Mouse (Mus musculus) lung, adult 2 months (tissue): ENCODE data around the gene Slc2a3. TPM values are rescaled to one million over a fixed set of nuclear protein-coding genes. Genes with fewer than 3 reads are reported as not detected.

Experiments
- DNase-seq: peaks from one replicate; pipeline ENCODE4 v3.0.0; 2022
- H3K4me1 ChIP-seq: fragments of 200-500 bp; 2 replicates; pipeline ENCODE4 v1.6.1; 2011; ENCODE audit warnings: low read length; ENCODE audit not compliant: control insufficient read depth, insufficient read depth
- H3K4me3 ChIP-seq: fragments of 200-500 bp; replicated peaks from 2 replicates; pipeline ENCODE3; 2011; ENCODE audit warnings: low read depth, mild to moderate bottlenecking, control low read depth, low read length; ENCODE audit errors: extremely low read depth
- CTCF ChIP-seq: fragments of 200-500 bp; IDR thresholded peaks from 2 replicates; pipeline ENCODE4 v1.5.1; 2011; ENCODE audit warnings: mild to moderate bottlenecking, low read length, control low read depth; ENCODE audit not compliant: insufficient read depth
- POLR2A ChIP-seq: fragments of 200-500 bp; IDR thresholded peaks from 2 replicates; pipeline ENCODE4 v1.6.1; 2011; ENCODE audit warnings: low read depth, mild to moderate bottlenecking, control low read depth, low read length, borderline replicate concordance; ENCODE audit errors: extremely low read depth
- WGBS: fragments of 180-500 bp; shearing (Covaris S2); methylation state at CpG from one replicate; pipeline ENCODE4 v1.1.7; 2018; 5-methylcytosine and 5-hydroxymethylcytosine counted together
- polyA plus RNA-seq: library from polyadenylated mRNA; depleted of rRNA; stranded (reverse); fragments of >200 nt; gene quantifications from 2 replicates; pipeline ENCODE4 v1.2.3, GENCODE M21; 2012

Gene Slc2a3
- polyA plus RNA-seq, 1 experiment = 7.4 TPM

- peak; percentile 71 for TF ChIP-seq POLR2A
- TF ChIP-seq CTCF = no peak
- peak; percentile 96 for DNase-seq
- WGBS = under 1% methylated on average over 30 of the region's 30 CpGs
- Histone ChIP-seq H3K4me1 (peaks cover 3% of the 10 kb centered on the region; the same call in 1 of the 2 replicates), H3K4me3 (peak overlapping the region; percentile 76)
Observed at GRCm38 (mm10) chr6:122810615-122811279, 9.3 kb upstream of the Slc2a3 start.

GRCm38 (mm10) chr6:122810022-122810614 lies 8.7 kb upstream of the Slc2a3 start:
- WGBS = under 1% methylated on average over 11 of the region's 11 CpGs
- TF ChIP-seq POLR2A = no peak
- TF ChIP-seq CTCF = no peak
- H3K4me1 ChIP-seq = peaks cover 3% of the 10 kb centered on the region; the same call in 1 of the 2 replicates
- H3K4me3 ChIP-seq = peak overlapping the region; percentile 76
- no peak for DNase-seq

- WGBS = 10% methylated on average over 5 of the region's 5 CpGs
- no peak overlapping the region for H3K4me3 ChIP-seq
- DNase-seq = peak; percentile 84
- TF ChIP-seq CTCF (peak; percentile 55), POLR2A (no peak)
- H3K4me1 ChIP-seq = peaks cover 5% of the 10 kb centered on the region; the same call in 1 of the 2 replicates
Observed at GRCm38 (mm10) chr6:122804418-122804817, 3.0 kb upstream of the Slc2a3 start.

GRCm38 (mm10) chr6:122801801-122802514 lies 518 bp upstream of the Slc2a3 start:
- 3% methylated on average over 34 of the region's 34 CpGs for WGBS
- Histone ChIP-seq H3K4me3 (peak overlapping the region; percentile 64), H3K4me1 (peaks cover 5% of the 10 kb centered on the region; the same call in 1 of the 2 replicates)
- peak; percentile 39 for DNase-seq
- TF ChIP-seq CTCF (no peak), POLR2A (no peak)

- H3K4me3 ChIP-seq = peak overlapping the region; percentile 64
- peaks cover 5% of the 10 kb centered on the region; the same call in 1 of the 2 replicates for H3K4me1 ChIP-seq
- no peak for DNase-seq
- TF ChIP-seq POLR2A (no peak), CTCF (no peak)
- whole genome bisulfite sequencing = 38% methylated on average over 10 of the region's 10 CpGs
Observed at GRCm38 (mm10) chr6:122800640-122801300, 670 bp downstream of the Slc2a3 start.

- DNase-seq = no peak
Observed at GRCm38 (mm10) chr6:122795254-122795935, 6.0 kb downstream of the Slc2a3 start.

GRCm38 (mm10) chr6:122786275-122786674 lies 15.2 kb downstream of the Slc2a3 start:
- H3K4me1 ChIP-seq = peaks cover 7% of the 10 kb centered on the region
- DNase-seq = peak; percentile 42
- no peak for TF ChIP-seq POLR2A
- TF ChIP-seq CTCF = peak; percentile 48
- WGBS = 41% methylated on average over 5 of the region's 5 CpGs
- no peak overlapping the region for H3K4me3 ChIP-seq

More at GRCm38 (mm10) chr6:122795254-122795935, 6.0 kb downstream of the Slc2a3 start:
- 59% methylated on average over 8 of the region's 8 CpGs for WGBS
- no peak overlapping the region for H3K4me3 ChIP-seq
- no peaks in the 10 kb centered on the region for H3K4me1 ChIP-seq
- TF ChIP-seq CTCF (no peak), POLR2A (no peak)

GRCm38 (mm10) chr6:122784866-122785265 lies 16.6 kb downstream of the Slc2a3 start:
- TF ChIP-seq CTCF (0 out of 2 replicates have a peak, but pooled peaks have one; percentile 6), POLR2A (no peak)
- 96% methylated on average over 3 of the region's 3 CpGs for WGBS
- no peak overlapping the region for H3K4me3 ChIP-seq
- peaks cover 7% of the 10 kb centered on the region for H3K4me1 ChIP-seq
- DNase-seq = no peak

- 12% methylated on average over 3 of the region's 3 CpGs for WGBS
- TF ChIP-seq CTCF (no peak), POLR2A (no peak)
- peaks cover 7% of the 10 kb centered on the region for H3K4me1 ChIP-seq
- H3K4me3 ChIP-seq = no peak overlapping the region
- DNase-seq = no peak
Observed at GRCm38 (mm10) chr6:122782164-122782563, 19.3 kb downstream of the Slc2a3 start.
